Mouse (Mus musculus) cortical plate, adult 2 months (tissue): ENCODE data around the gene Elp4. TPM values are rescaled to one million over a fixed set of nuclear protein-coding genes. Genes with fewer than 3 reads are reported as not detected.

Experiments
- H3K27ac ChIP-seq: fragments of 200-500 bp; 2 replicates; pipeline ENCODE4 v1.5.1; 2012; ENCODE audit warnings: low read length, control low read depth, inconsistent platforms; ENCODE audit not compliant: insufficient read depth
- H3K4me1 ChIP-seq: fragments of 200-500 bp; 2 replicates; pipeline ENCODE4 v1.6.1; 2011; ENCODE audit warnings: low read length; ENCODE audit not compliant: control insufficient read depth, insufficient read depth
- H3K4me3 ChIP-seq: fragments of 200-500 bp; 2 replicates; pipeline ENCODE4 v1.5.1; 2011; ENCODE audit warnings: mild to moderate bottlenecking, low read length, control low read depth; ENCODE audit not compliant: insufficient read depth
- CTCF ChIP-seq: fragments of 200-500 bp; IDR thresholded peaks from 2 replicates; pipeline ENCODE4 v1.5.1; 2011; ENCODE audit warnings: mild to moderate bottlenecking, control low read depth, low read length; ENCODE audit not compliant: insufficient read depth; ENCODE audit errors: extremely low read depth
- POLR2A ChIP-seq: fragments of 200-500 bp; IDR thresholded peaks from 2 replicates; pipeline ENCODE4 v1.6.1; 2011; ENCODE audit warnings: mild to moderate bottlenecking, low read length, control low read depth; ENCODE audit not compliant: insufficient read depth; ENCODE audit errors: extremely low read depth
- polyA plus RNA-seq: library from polyadenylated mRNA; depleted of rRNA; stranded (reverse); fragments of >200 nt; gene quantifications from 2 replicates; pipeline ENCODE4 v1.2.3, GENCODE M21; 2012

Gene Elp4
- polyA plus RNA-seq, 1 experiment: 9.0 TPM

GRCm38 (mm10) chr2:105678880-105679321 lies 225.5 kb downstream of the Elp4 start:
- TF ChIP-seq POLR2A (no peak), CTCF (no peak)
- Histone ChIP-seq H3K4me1 (no peaks in the 10 kb centered on the region), H3K27ac (no peak overlapping the region), H3K4me3 (no peak overlapping the region)

DNA sequence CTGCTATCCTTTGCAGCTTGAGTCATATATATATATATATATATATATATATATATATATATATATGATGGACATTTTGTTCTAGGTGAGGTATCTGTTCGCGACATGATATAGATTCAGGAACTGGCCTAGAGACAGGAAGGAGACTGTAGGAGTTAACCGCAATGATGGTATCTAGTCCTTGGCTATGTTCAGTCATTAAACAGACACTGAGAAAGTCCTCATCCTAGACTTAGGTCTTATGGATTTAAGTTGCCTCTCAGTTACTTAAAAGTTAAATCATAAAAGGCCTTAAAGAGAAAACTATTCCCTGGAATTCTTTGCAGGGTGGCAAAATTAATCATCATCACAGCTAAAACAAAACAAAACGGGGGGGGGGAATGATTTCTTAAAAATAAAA lies 226.1 kb downstream of the Elp4 start:
- Histone ChIP-seq H3K27ac (no peak overlapping the region), H3K4me1 (no peaks in the 10 kb centered on the region), H3K4me3 (no peak overlapping the region)
- TF ChIP-seq CTCF: no peak
- TF ChIP-seq POLR2A: no peak

- no peak overlapping the region for H3K27ac ChIP-seq
- TF ChIP-seq CTCF (no peak), POLR2A (no peak)
- no peaks in the 10 kb centered on the region for H3K4me1 ChIP-seq
- no peak overlapping the region; the same call in none of the 2 replicates for H3K4me3 ChIP-seq
Observed at GRCm38 (mm10) chr2:105677434-105678105, 226.8 kb downstream of the Elp4 start.

GRCm38 (mm10) chr2:105676909-105677433 lies 227.4 kb downstream of the Elp4 start:
- H3K4me3 ChIP-seq: peak overlapping the region; percentile 37
- no peaks in the 10 kb centered on the region for H3K4me1 ChIP-seq
- TF ChIP-seq POLR2A (no peak), CTCF (no peak)
- H3K27ac ChIP-seq: no peak overlapping the region

DNA sequence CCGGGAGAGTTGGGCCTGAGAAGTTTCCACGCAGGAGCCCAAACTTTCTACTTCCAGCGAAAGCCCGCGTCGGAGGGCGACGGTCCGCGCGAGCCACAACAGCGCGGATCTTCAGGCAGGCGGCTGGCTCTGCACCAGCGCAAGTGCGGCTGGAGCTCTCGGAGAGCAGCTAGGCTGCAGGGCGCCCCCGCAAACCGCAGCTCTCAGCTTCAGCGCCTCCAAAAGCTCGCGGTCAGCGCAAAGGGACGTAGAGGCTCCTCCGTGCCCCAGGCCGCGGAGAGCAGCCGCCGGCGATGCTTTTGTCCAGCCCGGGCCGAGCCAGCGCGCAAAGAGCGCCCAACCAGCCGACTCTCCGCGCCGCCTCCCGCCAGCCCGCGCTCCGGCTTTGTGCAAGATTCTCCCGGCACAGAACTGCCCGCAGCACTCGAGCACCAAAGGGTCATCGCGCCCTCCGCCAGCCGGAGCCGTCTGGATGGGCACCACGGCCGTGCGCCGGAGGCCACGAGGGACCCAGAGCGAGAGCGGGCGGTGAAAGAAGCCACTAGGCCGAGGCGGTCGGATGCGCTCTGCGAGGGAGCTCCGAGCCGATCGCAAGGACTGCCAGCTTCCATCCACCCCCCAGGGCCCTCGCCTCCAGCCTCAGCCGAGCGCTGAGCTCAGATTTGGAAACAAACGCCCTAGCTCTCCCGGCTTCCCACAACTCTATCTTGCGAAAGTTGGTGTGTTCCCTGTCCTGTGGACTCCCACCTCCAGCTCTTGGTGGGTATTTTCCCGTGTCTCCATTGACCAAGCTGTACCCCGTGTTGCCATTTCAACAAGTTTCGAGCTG lies 228.1 kb downstream of the Elp4 start:
- TF ChIP-seq POLR2A (no peak), CTCF (no peak)
- 0 out of 2 replicates have a peak overlapping the region, but pooled peaks have one; percentile 83 for H3K27ac ChIP-seq
- peak overlapping the region; percentile 37 for H3K4me3 ChIP-seq
- no peaks in the 10 kb centered on the region for H3K4me1 ChIP-seq

- H3K4me1 ChIP-seq: no peaks in the 10 kb centered on the region
- H3K4me3 ChIP-seq: peak overlapping the region; percentile 37
- H3K27ac ChIP-seq: no peak overlapping the region
- no peak for TF ChIP-seq POLR2A
- TF ChIP-seq CTCF: no peak
Observed at GRCm38 (mm10) chr2:105675730-105676079, 228.7 kb downstream of the Elp4 start.

DNA sequence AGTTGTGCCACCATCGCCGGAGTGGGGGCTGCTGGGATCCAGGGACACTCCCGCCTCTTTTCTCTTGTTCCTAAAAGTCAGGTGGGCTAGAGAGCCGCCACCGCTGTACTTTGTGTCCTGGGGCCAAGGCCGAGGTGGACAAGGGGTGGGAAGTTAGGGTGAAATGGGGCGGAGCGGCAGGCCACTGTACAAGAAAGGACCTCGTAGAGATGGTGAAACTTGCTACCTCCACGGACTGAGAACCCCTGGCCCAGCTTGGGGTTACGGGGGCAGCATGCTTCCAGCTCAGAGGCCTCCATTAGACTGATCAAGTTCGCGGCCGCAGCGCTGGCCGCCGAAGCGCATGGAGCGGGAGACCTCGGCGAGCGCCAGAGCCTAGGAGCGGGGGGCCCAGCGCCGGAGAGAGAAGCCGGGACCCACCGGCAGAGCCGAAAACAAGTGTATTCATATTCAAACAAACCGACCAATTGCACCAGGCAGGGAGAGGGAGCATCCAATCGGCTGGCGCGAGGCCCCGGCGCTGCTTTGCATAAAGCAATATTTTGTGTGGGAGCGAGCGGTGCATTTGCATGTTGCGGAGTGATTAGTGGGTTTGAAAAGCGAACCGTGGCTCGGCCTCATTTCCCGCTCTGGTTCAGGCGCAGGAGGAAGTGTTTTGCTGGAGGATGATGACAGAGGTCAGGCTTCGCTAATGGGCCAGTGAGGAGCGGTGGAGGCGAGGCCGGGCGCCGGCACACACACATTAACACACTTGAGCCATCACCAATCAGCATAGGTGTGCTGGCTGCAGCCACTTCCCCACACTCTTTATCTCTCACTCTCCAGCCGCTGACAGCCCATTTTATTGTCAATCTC lies 229.3 kb downstream of the Elp4 start:
- Histone ChIP-seq H3K4me1 (no peaks in the 10 kb centered on the region), H3K27ac (no peak overlapping the region; the same call in 1 of the 2 replicates)

GRCm38 (mm10) chr2:105674061-105674874 lies 230.1 kb downstream of the Elp4 start:
- Histone ChIP-seq H3K4me3 (peak overlapping the region; percentile 37; the same call in 1 of the 2 replicates), H3K4me1 (no peaks in the 10 kb centered on the region), H3K27ac (no peak overlapping the region; the same call in 1 of the 2 replicates)
- TF ChIP-seq POLR2A (no peak), CTCF (no peak)

More for the DNA sequence above, 229.3 kb downstream of the Elp4 start:
- no peak; the same call in 1 of the 2 replicates for TF ChIP-seq POLR2A
- no peak for TF ChIP-seq CTCF
- peak overlapping the region; percentile 37 for H3K4me3 ChIP-seq

- Histone ChIP-seq H3K4me1 (no peaks in the 10 kb centered on the region), H3K4me3 (no peak overlapping the region), H3K27ac (peak overlapping the region; percentile 47; the same call in 1 of the 2 replicates)
- no peak for TF ChIP-seq POLR2A
- no peak for TF ChIP-seq CTCF
Observed at GRCm38 (mm10) chr2:105673631-105674060, 230.7 kb downstream of the Elp4 start.
